Mouse (Mus musculus) liver, postnatal 0 days (tissue): ENCODE results near the gene Slc22a13. TPM values are rescaled to one million over a fixed set of nuclear protein-coding genes. Genes with fewer than 3 reads are reported as not detected.

Experiments used
- ATAC-seq: fragments of 200-750 bp; cut with Nextera tagmentation; 2 replicates; pipeline ENCODE4 v1.8.0; 2017; ENCODE audit warnings: mild to moderate bottlenecking, moderate library complexity
- DNase-seq: peaks from one replicate; pipeline ENCODE4 v3.0.0-alpha.2; 2016
- H3K27ac ChIP-seq: fragments of 300-500 bp; sonication (generic); 2 replicates; pipeline ENCODE4 v1.5.1; 2014; ENCODE audit warnings: antibody characterized with exemption, moderate library complexity, mild to moderate bottlenecking, low read depth
- H3K27me3 ChIP-seq: fragments of 300-500 bp; sonication (generic); 2 replicates; pipeline ENCODE4 v1.6.1; 2014; ENCODE audit warnings: low read length, control low read depth, mixed read lengths; ENCODE audit not compliant: insufficient read depth
- H3K36me3 ChIP-seq: fragments of 300-500 bp; sonication (generic); replicated peaks from 2 replicates; pipeline ENCODE4 v1.6.1; 2014; ENCODE audit warnings: mild to moderate bottlenecking, control low read depth, low read length, moderate library complexity, mixed read lengths; ENCODE audit not compliant: insufficient read depth
- H3K4me1 ChIP-seq: fragments of 300-500 bp; sonication (generic); 2 replicates; pipeline ENCODE4 v1.6.1; 2014; ENCODE audit warnings: antibody characterized with exemption, mild to moderate bottlenecking, control low read depth; ENCODE audit not compliant: insufficient read depth
- H3K4me2 ChIP-seq: fragments of 300-500 bp; sonication (generic); 2 replicates; pipeline ENCODE4 v1.6.1; 2014; ENCODE audit warnings: low read depth, mild to moderate bottlenecking, low read length, moderate library complexity, mixed read lengths
- H3K4me3 ChIP-seq: fragments of 300-500 bp; sonication (generic); 2 replicates; pipeline ENCODE4 v1.5.1; 2014; ENCODE audit warnings: low read depth, low read length
- H3K9ac ChIP-seq: fragments of 300-500 bp; sonication (generic); replicated peaks from 2 replicates; pipeline ENCODE4 v1.6.1; 2014; ENCODE audit warnings: mild to moderate bottlenecking, moderate library complexity
- H3K9me3 ChIP-seq: fragments of 300-500 bp; sonication (generic); 2 replicates; pipeline ENCODE4 v1.6.1; 2016; ENCODE audit warnings: mild to moderate bottlenecking, control low read depth, low read length, mixed read lengths
- CTCF ChIP-seq: sonication (generic); IDR thresholded peaks from 2 replicates; pipeline ENCODE4 v1.5.1; 2016; ENCODE audit warnings: antibody characterized with exemption, low read depth
- EP300 ChIP-seq: IDR thresholded peaks from 2 replicates; pipeline ENCODE4 v1.6.1; 2016; ENCODE audit warnings: antibody characterized with exemption, low read depth, mild to moderate bottlenecking
- WGBS: fragments of 180-500 bp; shearing (Covaris S2); extraction: QIAGEN DNeasy Blood & Tissue Kit; methylation state at CpG from one replicate; pipeline ENCODE4 v1.1.7; 2014; ENCODE audit not compliant: insufficient replicate concordance; 5-methylcytosine and 5-hydroxymethylcytosine counted together
- polyA plus RNA-seq: library from polyadenylated mRNA; unstranded; fragments of >200 nt; fragmentation: Nextera tagmentation; extraction: Ambion mirVana; gene quantifications from 2 replicates; pipeline ENCODE4 v1.2.1, GENCODE M21; 2015

Slc22a13 gene
- polyA plus RNA-seq, 1 experiment from 2014 or later = not detected

DNA sequence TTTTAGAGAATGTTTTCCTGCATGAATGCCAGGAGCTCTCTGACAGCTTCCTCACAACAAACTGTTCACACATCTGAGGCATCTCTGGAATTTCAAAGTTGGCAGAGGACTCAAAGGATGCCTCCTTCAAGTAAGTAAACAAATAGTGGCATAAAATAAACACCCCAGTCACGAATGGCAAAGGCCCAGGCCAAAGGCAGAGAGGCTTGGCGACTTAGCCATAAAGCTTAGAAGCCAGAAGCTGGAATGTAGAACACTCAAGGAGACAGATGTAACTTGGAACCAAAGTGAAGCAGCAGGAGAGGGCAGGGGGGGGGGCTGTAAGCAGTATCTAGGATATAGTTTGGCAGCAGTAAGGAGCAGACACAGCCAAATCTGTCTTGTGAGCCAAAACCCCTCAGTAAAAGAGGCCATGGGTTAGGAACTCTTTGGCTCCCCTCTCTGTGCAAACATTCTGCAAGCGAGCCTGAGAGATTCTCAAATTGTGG is 27.6 kb downstream of the Slc22a13 start:
- H3K4me1 ChIP-seq = no peaks in the 10 kb centered on the region
- H3K9me3 ChIP-seq = no peaks in the 10 kb centered on the region
- H3K36me3 ChIP-seq = no peaks in the 10 kb centered on the region
- no peak for TF ChIP-seq CTCF
- TF ChIP-seq EP300 = no peak
- H3K27ac ChIP-seq = no peak overlapping the region
- H3K27me3 ChIP-seq = no peaks in the 10 kb centered on the region
- H3K4me3 ChIP-seq = no peak overlapping the region
- no peak for ATAC-seq
- no peak overlapping the region for H3K4me2 ChIP-seq
- H3K9ac ChIP-seq = no peak overlapping the region
- no peak for DNase-seq
- WGBS = 40% methylated on average over 3 of the region's 3 CpGs

DNA sequence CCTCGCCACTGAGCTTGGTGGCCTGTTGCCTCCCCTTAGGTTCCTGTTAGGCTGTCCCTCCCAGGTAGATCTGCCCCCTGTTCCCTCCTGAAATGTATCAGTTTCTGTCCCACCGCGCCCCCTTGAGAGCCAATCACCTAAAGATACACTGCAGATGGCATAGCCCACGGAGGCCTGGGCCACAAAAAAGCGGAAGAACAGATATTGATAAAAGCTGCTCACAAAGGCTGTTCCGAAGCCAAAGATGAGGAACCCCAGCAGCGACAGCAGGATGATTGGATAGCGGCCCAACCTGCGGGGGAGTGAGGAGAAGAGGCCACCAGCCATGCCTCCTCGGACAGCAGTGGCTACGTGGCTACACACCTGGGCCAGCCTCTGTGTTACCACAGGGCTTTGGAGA is 29.6 kb downstream of the Slc22a13 start:
- Histone ChIP-seq H3K27ac (no peak overlapping the region), H3K4me3 (no peak overlapping the region), H3K4me1 (no peaks in the 10 kb centered on the region), H3K4me2 (no peak overlapping the region), H3K27me3 (no peaks in the 10 kb centered on the region), H3K9ac (no peak overlapping the region), H3K36me3 (no peaks in the 10 kb centered on the region), H3K9me3 (no peaks in the 10 kb centered on the region)
- DNase-seq (no peak), ATAC-seq (no peak)
- WGBS = 83% methylated on average over 11 of the region's 11 CpGs
- TF ChIP-seq EP300 (no peak), CTCF (no peak)

- H3K27ac ChIP-seq = no peak overlapping the region
- no peaks in the 10 kb centered on the region for H3K36me3 ChIP-seq
- no peaks in the 10 kb centered on the region for H3K27me3 ChIP-seq
- ATAC-seq = no peak
- TF ChIP-seq EP300 (no peak), CTCF (no peak)
- H3K4me2 ChIP-seq = no peak overlapping the region
- DNase-seq = no peak
- no peaks in the 10 kb centered on the region for H3K9me3 ChIP-seq
- H3K4me1 ChIP-seq = 0 out of 2 replicates have a peak, but pooled peaks cover 2% of the 10 kb centered on the region
- WGBS = 88% methylated on average over 2 of the region's 2 CpGs
- H3K4me3 ChIP-seq = no peak overlapping the region
- no peak overlapping the region for H3K9ac ChIP-seq
Measured at GRCm38 (mm10) chr9:119167608-119168007, 41.3 kb downstream of the Slc22a13 start.

GRCm38 (mm10) chr9:119165548-119165947 is 43.4 kb downstream of the Slc22a13 start:
- Histone ChIP-seq H3K4me3 (no peak overlapping the region), H3K4me1 (peaks cover 5% of the 10 kb centered on the region; the same call in 1 of the 2 replicates)

DNA sequence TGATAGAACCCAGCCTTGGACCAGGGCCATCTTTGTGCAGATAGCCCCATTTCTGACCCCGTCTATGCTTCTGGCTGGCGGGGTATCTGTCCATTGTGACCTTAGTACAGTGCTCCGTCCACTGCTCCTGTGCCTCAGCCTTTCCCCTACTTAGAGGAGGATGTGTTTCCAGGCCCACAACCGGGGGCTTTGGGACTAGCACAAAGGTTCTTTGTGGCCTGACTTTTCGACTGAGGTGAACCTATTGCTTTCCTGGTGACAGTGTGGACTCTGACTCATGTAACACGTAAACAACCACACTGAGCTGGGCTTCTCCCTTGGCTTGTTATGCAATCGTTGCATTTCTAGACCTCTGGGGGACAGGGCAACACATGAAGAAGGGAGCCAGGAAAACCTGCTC is 44.2 kb downstream of the Slc22a13 start:
- ATAC-seq = peak; percentile 87

More at GRCm38 (mm10) chr9:119165548-119165947, 43.4 kb downstream of the Slc22a13 start:
- H3K4me2 ChIP-seq = no peak overlapping the region
- TF ChIP-seq CTCF (no peak), EP300 (no peak)
- H3K9me3 ChIP-seq = no peaks in the 10 kb centered on the region
- peak overlapping the region; percentile 37 for H3K9ac ChIP-seq
- no peaks in the 10 kb centered on the region for H3K27me3 ChIP-seq
- ATAC-seq = peak; percentile 65
- H3K27ac ChIP-seq = peak overlapping the region; percentile 98
- 68% methylated on average over 6 of the region's 6 CpGs for WGBS
- peak; percentile 58 for DNase-seq
- no peaks in the 10 kb centered on the region for H3K36me3 ChIP-seq

DNA sequence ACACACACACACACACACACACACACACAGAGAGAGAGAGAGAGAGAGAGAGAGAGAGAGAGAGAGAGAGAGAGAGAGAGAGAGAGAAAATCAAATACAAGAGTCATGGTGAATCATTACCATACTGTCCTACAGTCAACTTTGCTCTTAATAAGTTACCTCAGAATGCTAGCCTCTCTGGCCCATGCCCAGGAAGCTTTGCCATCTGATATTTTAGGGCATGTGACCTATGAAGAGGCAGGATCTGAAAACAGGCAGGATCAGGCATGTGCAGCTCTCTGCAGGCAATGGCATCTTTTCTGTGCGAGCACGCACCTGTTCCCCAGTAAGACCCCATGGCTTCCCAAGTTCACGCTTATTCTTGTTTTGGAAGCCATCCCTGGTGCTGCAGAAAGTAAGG is 48.2 kb downstream of the Slc22a13 start:
- Histone ChIP-seq H3K9ac (no peak overlapping the region), H3K4me1 (peaks cover 7% of the 10 kb centered on the region), H3K9me3 (no peaks in the 10 kb centered on the region), H3K4me3 (no peak overlapping the region), H3K27me3 (0 out of 2 replicates have a peak, but pooled peaks cover under 1% of the 10 kb centered on the region), H3K36me3 (no peaks in the 10 kb centered on the region), H3K4me2 (no peak overlapping the region), H3K27ac (peak overlapping the region; percentile 74)
- 74% methylated on average over 3 of the region's 3 CpGs for WGBS
- no peak for TF ChIP-seq CTCF
- no peak for TF ChIP-seq EP300
- peak; percentile 56 for DNase-seq
- ATAC-seq = peak; percentile 58

More for the DNA sequence above, 44.2 kb downstream of the Slc22a13 start:
- Histone ChIP-seq H3K27me3 (no peaks in the 10 kb centered on the region), H3K9me3 (no peaks in the 10 kb centered on the region), H3K4me1 (peaks cover 9% of the 10 kb centered on the region), H3K4me2 (no peak overlapping the region), H3K36me3 (no peaks in the 10 kb centered on the region), H3K9ac (no peak overlapping the region; the same call in 1 of the 2 replicates), H3K27ac (peak overlapping the region; percentile 98), H3K4me3 (no peak overlapping the region)
- peak; percentile 46 for DNase-seq
- WGBS = 58% methylated on average over 7 of the region's 7 CpGs
- TF ChIP-seq CTCF (no peak), EP300 (peak; percentile 88)
